Mouse (Mus musculus) bone marrow macrophage, adult 2 months (primary cell): ENCODE data around the gene Kdm4b.

ENCODE experiments used
- CTCF ChIP-seq: IDR thresholded peaks from 2 replicates; pipeline ENCODE4 v1.5.1; 2012; ENCODE audit warnings: low read depth, mild to moderate bottlenecking, low read length, moderate library complexity
- POLR2A ChIP-seq: IDR thresholded peaks from 2 replicates; pipeline ENCODE4 v1.6.1; 2012; ENCODE audit warnings: mild to moderate bottlenecking, low read depth, low read length, borderline replicate concordance

DNA sequence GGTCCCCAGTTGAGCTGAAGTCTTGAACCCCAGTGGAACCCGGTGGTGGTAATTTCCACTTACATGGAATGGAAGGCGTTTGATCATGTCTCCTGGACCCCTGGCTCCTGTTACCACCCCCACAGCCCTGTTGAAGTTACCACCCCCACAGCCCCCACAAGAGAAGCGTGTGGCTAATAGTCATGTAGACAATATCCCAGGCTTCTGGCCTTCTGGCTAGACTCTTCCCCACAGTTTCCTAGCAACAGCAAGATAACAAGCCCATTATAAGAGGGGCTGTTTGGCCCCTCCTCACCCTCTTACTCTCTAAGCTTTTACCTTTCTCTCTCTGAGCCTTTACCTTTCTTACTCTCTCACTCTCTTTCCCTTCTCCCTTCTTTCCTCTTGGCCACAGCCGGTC lies 81.0 kb downstream of the Kdm4b start:
- TF ChIP-seq CTCF (no peak), POLR2A (no peak)
